Mouse (Mus musculus): ENCODE measurements at regions not wholly inside any gene's neighbourhood (a gene's known extent, or its start where the extent isn't known, plus 50 kb on each side); places are given as distances from the start of the nearest gene placed in this dataset.

DNA sequence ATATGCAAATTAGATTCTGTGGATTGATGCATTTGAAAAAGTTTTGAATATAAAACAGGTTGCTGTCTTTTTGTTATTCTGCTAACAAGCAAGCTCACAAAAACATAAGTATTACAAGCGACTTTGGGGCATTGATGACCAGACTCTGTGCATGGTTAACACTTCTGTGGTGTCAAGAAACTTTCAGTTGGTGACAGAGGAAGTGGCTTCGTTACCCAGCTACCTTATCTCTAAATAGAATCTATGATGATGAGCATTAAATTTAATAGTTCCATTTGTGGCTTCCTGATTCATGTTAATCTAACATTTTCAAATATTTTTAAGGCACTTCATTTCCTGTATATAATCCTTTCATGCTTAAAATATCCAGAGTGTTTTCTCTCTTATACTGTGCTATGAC lies 100.8 kb downstream of the Tm2d1 start:
- no peak for DNase-seq

DNA sequence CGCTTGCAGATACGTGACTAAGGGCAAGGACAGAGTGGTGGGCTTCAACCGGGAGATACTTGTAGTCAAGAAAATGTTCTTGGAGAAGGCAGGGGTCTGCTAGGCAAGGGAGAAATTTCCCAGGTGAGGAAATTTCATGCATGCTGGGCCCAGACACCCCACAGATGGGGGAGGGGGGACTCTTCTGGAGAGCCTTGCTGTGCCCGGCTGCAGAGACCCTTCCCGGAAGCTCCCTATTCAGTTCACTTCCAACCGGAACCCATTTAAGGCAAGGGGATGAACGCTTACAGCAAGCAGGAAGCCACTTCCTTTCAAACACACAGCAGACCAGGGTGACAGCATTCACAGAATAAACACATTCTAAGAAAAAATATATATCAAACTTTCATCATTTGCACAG lies 124.8 kb downstream of the Tm2d1 start:
- DNase-seq: no peak

DNA sequence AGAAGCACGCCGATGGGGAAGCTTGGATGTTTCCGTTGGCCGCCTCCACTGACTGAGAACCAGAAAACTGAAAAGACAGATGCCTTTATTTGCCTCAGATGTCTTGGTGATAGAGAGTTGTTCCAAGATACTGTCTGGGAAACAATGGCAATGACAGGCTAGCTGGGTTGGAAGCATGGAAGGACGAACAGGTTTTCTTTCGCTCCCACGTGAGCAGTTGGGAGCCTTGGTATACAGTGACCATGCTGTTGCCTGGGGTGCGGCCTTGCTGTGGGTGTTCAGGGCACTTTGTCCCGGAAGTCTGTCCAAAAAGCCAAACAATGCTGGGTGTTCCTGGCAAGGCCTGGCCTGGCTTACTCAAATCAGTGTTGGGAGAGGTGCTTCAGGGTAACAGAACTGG lies 125.4 kb downstream of the Tm2d1 start:
- DNase-seq: no peak

DNA sequence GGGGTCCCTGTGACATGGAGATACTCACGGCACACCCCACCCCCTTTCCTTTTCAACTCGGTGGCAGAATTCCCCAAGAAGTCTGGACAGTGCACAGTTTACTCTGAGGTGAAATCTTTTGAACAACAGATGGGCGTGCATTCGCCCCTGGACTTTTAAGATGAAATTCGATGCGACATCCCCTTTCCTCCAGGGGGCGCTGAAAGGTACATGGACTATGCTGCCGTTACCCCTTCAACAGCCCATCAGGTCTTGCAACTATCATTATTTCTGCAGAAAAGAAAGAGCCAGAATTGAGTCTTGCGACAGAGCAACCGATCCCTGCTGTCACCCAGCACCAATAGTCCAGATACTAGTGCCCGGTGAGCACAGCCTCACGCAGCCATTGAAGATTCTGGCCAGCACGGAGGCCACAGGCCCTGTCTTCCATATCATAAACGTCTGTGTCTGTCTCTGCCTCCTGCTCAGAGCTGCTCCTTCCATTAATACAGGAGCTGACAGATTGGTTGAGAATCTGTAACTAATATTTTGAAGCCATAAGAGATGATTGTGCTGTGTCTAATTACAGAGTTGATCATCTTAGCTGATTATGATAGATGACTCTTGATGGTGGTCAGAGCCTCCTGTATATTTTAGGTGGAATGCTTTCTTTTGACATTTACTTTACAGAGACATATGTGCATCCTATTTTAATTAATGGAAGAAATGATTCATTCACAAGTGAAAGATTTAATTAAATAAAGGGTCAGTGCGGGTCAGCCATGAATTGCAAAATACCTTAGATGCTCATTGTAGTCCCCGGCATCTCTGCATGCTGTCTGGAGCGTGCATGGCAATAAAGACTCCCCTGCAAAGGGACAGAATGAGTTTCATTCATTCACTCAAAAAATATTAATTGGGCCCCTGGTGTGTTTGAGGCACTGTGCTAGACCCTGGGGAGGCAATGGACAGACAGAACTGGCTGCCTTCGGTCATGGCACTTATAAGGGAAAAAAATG lies 128.0 kb downstream of the Tm2d1 start:
- DNase-seq: peak; percentile 54 to 59

DNA sequence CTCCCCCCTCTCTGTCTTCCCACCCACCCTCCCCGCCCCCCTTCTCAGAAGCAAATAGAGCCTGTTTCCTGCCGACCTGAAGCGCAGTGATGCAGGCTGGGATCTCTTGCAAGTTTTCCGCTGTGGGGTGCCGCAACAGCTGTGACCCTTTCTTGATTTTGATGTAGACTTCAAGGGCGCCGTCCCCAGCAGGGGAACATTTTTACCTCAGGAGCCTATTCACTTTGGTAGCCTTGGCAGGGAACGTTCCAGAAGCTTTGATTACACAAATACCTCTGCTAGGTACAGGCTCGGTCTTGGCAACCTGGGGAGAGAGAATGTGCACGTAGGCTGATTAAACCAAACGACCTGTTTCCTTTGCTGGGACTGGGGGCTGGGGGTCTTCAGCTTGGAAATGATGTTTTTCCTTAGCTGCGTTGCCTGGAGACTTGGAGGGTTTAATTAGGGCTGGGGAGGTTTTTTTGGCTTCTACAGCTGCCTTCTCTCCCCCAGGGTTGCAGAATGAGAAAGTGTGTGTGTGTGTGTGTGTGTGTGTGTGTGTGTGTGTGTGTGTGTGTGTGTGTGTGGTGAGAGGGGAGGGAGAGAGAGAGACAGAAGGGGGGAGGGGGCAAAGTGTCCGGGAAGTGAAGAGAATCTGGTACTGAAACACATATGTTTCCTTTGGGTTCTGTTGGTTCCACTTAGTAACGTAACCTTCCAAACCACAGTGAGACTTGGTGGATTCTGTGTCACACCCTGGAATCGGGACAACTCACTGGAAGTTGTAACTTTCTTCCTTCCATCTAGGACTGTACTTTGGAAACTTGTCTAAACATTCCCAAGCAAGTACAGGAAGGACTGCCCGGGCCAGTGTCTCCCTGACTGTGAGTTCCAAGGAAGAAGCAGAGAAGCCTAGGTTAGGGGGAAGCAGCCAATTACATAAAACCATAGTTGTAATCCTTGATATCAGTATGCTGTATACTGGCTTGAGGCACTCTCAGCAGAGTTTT lies 138.9 kb downstream of the Tm2d1 start:
- DNase-seq: peak; percentile 13 to 14

DNA sequence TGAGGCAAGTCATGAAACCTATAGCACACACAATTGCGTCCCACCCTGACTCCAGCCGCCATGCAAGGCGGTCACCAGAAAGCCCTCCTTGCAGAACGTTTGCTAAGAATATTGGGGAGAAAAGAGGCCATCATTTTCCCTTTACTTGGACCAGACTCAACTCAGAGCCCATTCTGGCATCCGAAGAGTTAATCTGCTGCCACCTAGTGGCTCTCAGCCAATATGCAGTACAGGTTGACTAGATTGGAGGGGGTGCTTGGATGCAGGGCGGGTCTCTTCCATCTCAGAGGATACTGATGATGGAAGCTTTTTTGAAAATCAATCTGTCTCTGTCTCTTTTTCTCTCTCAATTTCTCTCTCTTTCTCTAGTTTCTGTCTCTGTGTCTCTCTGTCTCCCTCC lies 139.6 kb downstream of the Tm2d1 start:
- DNase-seq: peak; percentile 71 to 74

DNA sequence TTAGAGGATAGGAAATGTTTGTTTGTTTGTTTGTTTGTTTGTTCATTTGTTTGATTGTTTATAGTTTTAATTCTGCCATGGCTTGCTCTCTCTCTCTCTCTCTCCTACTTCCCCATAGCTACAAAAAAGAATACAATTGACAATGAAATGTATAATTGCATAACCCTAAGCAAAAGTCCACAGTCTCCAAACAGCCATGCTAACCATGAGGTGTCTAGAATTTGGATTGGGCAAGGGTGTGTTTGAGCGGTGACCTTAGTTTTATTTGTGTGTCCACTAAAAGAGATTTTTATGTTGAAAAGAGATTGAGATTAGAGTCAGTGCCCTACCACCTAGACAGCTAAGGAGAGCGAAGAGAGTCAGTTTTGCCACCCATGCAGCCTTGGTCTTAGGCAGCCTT lies 141.2 kb downstream of the Tm2d1 start:
- DNase-seq: no peak

DNA sequence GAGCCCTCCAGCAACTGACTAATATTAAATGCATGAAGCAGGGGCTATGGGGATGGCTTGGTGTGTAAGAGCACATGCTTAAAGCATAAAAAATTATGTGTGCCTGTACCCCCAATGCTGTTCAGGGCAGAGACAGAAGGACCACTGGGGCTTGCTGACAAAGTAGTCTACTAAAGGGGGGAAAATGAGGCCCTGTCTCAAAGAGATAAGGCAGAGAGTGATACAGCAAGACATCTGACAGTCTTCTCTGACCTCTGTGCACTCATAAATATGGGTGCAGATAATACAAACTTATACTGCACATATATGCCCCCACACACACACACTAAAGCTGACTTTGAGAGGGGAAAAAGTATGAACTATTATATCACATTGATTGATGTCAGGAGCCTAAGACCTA lies 142.8 kb downstream of the Tm2d1 start:
- no peak for DNase-seq

DNA sequence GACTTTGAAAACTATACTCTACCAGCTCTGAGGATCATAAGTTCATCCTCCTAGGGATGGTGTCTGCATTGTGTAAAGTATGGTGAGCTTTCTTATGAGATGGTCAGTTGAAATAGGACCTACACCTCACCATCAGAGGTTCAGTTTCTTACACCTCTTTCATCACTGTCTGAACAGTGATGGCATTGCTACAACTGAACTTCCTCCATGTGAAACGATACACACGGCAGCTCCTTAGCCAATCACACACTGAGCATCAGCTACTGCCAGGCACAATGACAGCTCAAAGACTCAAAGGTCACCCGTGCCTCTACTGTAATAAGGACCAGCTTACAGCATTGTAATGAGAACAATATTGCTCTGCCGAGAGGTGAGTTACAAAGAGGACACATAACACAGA lies 145.0 kb downstream of the Tm2d1 start:
- DNase-seq: no peak

DNA sequence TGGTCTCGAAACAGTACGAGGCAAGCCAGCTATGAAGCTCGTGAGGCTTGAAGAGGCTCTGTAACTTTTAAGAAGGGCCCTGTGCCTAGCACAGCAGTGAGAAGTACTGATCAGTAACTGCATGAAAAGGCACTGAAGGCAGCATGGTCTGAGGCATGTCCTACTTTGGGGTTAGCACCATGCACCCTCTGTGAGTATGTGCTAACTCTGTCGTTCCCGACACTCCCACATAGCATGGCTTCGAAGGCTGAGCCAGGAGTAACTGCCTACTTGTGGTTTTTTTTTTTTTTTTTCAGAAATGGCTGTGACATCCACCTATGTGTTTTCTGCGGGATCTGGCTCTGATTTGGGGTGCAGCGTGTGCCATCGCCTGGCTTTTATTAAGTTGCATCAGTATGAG lies 145.6 kb downstream of the Tm2d1 start:
- DNase-seq: no peak

DNA sequence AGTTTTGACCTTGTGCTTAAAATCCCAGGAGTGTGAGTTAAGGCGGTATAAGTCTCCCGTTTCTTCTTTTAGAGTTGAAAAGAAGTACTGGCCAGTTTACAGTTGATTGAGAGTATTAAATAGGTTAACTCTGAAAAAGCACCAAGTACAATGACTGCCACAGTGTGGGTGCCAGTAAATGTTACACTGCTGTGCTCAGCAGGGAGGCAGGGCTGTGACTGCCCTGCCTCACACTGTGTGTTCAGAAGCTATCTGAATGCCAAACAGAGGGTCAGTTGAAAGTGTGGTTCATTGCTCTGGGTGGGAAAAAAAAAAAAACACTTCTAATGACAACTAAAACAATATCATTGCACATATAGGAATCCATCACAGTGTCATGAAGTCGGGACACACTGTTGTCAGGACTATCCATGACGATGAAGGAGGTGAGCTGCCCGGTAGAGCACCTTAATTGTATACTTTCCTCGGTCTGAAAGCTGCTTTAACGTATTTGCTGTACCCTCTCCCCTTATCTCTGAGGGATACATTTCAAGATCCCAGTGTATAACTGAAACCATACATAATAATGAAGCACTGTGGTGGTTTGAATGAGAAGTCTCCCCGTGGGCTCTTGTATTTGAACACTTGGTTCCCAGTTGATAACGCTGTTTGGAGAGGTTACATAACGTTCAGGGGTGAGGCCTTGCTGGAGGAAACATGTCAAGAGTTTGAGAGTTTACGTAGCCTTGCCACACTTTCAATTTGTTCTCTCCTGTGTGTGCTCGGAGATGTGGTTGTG lies 146.9 kb downstream of the Tm2d1 start:
- no peak for DNase-seq

DNA sequence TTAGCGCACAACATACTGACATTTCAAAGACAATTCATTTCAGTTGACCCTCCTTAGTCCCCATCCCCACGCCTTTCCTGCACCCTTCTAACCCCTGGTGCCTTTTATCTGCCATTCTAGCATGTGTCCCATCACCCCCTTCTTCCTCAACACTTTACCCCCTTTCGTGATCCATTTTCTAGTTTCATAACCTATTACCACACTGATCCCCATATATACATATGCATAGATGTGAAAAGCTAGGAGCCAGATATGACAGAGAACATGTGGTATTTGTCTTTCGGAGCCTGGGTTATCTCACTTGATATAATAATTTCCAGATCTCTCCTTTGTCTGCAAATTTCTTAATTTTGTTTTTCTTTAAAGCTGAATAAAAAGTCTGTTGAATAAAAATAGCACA lies 154.9 kb downstream of the Tm2d1 start:
- DNase-seq: no peak

DNA sequence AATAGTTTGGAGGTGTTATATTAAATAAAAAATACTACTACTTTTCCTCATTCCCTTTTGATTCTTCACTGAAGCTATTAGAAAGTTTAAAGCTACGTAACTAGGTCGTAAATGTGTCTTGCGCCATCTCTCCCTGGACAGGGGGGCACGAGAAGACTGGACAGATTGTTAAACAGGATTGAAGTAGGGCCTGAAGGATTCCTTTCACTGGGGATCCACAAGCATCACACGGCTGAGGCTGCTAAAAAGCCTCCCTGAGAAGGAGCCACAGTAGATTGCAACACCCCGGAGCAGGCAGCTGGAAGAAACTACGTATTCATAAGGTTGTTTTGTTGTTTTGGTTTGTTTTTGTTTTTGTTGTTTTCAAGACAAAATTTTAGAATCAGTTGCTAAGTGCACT lies 158.7 kb downstream of the Tm2d1 start:
- no peak for DNase-seq

DNA sequence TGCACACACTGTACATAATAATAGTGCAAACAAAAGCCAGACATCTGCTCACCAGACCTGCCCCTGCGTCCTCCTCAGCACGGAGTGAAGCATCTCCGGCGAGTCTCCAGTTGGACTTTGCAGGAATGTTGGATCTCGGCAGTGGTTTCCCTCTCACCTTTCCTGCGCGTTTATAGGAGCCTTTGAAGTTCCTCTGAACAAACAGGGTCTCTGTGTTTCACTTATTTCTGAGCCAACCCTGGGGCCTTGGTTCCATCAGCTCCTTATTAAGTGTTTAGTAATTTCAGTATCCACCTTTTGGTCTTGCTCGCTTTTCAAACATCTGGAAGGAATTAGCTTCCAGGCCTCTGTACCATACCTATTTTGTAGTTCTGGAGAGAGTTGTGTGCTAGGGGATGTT lies 159.7 kb downstream of the Tm2d1 start:
- DNase-seq: no peak

DNA sequence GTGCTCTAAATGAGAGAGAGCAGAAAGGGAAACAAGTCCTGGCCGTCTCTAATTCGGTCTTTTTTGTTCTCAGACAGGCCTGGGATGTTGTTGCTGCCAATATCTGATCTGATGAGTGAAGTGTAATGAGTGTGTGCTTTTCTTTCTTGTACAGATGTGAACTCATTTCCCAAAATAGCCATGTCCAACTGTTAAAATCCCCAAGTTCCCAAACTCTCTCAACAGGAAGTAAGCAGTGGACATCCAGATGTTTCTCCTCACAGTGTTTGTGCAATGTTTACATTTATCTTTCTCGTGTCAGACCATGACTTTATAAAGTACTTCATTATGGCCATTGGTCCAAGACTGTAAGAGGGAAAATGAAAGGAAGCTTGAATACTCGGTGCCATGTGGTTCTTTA lies 161.5 kb downstream of the Tm2d1 start:
- DNase-seq: no peak

DNA sequence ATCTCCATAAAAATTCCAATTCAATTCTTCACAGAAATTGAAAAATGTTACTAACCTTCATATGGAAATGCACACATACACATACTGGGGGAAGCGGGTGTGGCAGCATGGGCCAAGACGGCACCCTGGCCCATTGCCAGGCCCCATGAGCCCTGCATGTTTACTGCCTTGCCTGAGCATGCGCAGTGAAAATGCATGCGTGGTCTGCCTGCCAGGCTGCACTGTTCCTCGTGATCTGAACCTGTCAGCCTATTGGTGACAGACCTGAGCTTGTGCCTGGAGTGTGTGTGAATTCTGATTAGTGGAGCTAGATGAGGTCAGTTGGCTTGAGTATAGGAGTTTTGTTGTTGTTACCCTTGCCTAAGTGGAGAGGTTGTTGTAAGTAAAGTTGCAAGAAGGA lies 167.9 kb downstream of the Tm2d1 start:
- DNase-seq: no peak

DNA sequence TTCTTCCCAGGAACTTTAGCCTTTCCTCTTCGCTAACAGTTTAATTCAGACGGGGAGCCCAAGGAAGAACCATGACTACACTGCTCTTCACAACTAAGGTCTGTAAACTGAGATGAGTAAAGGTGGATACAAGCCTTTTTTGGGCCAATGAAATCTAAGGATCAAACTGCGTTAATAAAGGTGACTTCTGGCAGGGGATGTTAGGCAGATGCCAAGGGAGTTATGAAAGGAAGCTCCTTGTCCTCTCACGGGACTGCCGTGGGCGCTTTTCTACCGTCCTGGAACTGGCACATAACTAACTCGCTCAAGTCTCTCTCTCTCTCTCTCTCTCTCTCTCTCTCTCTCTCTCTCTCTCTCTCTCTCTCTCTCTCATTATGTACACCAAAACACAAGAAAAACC lies 175.7 kb downstream of the Tm2d1 start:
- no peak for DNase-seq

DNA sequence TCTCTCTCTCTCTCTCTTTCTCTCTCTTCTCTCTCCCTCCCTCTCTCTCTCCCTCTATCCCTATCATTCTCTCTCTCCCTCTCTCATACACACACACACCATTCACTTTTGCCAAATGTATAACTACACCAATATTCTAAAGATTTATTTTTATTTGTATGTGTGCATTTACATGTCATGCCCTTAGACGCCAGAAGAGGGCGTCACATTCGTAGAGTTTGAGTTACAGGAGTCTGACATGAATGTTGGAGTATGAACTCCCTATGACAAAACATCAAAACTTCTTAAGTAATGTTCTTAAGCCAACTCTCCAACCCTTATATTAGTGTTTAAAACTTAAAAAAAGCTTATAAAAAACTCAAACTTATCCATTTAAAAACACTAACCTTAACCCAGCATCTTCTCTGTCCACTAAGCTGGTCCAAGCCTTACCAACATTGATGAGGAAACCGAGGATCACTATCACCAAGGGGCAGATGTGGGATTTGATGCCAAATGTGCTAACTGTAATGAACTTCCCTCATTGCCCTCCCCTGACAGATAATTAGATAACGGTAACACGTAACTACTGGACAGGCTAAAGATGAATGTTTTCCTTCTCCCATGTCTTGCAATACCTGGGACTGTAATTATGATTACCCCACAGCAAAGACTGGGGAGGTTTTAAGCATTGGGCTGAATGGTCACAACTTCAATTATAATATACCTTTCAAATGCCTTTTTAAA lies 176.7 kb downstream of the Tm2d1 start:
- no peak for DNase-seq

DNA sequence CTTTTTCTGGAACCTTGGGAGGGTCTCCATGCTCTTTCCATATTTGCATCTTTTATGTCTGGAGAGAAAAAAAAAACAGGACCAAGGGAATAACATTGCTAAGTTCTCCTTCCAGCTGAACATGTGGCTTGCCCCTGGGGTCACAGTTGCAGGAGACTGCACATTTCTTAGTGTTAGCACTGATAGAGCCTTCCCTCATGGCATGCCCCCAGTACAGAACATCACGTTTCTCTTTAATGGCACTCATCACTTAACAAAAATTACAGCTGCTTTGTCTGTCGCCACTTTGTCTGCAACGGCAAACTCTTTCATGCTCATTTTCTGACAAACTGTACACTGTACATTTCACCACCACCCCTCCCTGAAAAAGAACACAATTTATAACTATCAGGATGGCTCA lies 180.0 kb downstream of the Tm2d1 start:
- no peak for DNase-seq

DNA sequence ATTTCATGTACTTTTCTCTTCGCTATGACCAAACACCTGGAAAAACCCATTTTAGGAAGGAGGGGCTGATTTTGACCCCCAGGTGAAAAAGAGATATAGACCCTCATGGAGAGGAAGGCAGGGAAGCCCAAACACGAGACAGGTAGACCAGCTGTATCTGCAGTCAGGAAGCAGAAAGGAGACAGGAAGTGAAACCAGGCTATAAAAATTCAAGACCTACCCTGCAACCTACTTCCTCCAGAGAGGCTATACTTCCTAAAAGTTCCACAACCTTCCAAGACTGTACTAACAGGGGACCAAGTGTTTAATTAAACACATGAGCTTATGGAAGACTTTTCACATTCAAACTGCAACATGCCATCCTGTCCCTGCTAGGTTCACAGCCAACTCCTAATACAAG lies 180.9 kb downstream of the Tm2d1 start:
- DNase-seq: peak; percentile 24 to 32

DNA sequence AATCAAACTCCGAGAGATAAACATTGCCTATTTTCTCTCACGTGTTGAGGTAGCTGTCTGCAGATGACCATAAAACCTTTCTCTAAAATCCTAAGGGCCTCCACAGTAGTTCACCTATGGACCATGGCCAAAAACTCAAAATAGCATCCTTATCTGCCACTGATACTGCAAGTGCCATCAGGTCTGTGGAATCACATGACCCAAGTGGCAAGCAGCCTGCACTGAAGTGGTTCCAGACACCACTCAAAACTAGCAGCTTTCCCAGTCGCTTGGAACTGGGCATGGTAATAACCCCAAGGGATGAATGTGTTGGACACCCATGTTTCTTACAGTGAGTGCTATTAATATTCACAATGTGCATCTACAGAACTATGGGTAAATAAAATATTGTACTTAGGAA lies 182.0 kb downstream of the Tm2d1 start:
- DNase-seq: no peak

DNA sequence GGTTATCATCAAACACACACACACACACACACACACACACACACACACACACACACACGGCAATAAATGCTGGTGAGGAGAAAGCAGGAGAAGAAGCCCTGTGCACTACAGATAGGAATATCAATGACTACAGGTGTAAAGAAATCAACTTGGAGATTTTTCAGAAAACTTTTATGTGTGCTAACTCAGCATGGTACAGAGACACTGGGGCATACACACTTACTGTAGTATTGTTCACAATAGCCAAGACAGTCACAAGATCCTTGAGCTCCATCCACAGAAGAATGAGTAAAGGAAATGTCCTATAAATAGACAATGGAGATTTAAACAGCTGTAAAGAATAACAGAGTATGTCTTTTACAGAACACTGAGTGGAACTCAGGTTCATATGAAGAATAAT lies 182.4 kb downstream of the Tm2d1 start:
- no peak for DNase-seq
